Mouse (Mus musculus) ES-Bruce4 (cell line): ENCODE data around the gene Garnl3. TPM values are rescaled to one million over a fixed set of nuclear protein-coding genes. Genes with fewer than 3 reads are reported as not detected.

ENCODE experiments used
- H3K27ac ChIP-seq: 2 replicates; pipeline ENCODE4 v1.5.1; 2012; ENCODE audit warnings: low read length, inconsistent platforms; ENCODE audit not compliant: insufficient read depth
- H3K27me3 ChIP-seq: 2 replicates; pipeline ENCODE4 v1.6.1; 2012; ENCODE audit warnings: mild to moderate bottlenecking, low read length, inconsistent platforms; ENCODE audit not compliant: control insufficient read depth, poor library complexity, insufficient read depth, severe bottlenecking
- H3K36me3 ChIP-seq: 2 replicates; pipeline ENCODE4 v1.6.1; 2012; ENCODE audit warnings: inconsistent platforms, mild to moderate bottlenecking, low read length, moderate library complexity; ENCODE audit not compliant: control insufficient read depth, poor library complexity, insufficient read depth, severe bottlenecking
- H3K4me1 ChIP-seq: one replicate; pipeline ENCODE4 v1.8.1; 2011; ENCODE audit warnings: low read length; ENCODE audit not compliant: control insufficient read depth, insufficient read depth
- H3K4me3 ChIP-seq: 2 replicates; pipeline ENCODE4 v1.5.1; 2011; ENCODE audit warnings: low read depth, mild to moderate bottlenecking, low read length
- H3K9ac ChIP-seq: 2 replicates; pipeline ENCODE4 v1.6.1; 2012; ENCODE audit warnings: low read depth, mild to moderate bottlenecking, inconsistent platforms; ENCODE audit not compliant: poor library complexity, severe bottlenecking
- H3K9me3 ChIP-seq: replicated peaks from 2 replicates; pipeline ENCODE4 v1.6.1; 2012; ENCODE audit warnings: mild to moderate bottlenecking, low read length, inconsistent platforms; ENCODE audit not compliant: control insufficient read depth, poor library complexity, insufficient read depth, severe bottlenecking
- CTCF ChIP-seq: IDR thresholded peaks from one replicate; pipeline ENCODE4 v1.8.1; 2011; ENCODE audit warnings: low read depth, low read length
- EP300 ChIP-seq: IDR thresholded peaks from 2 replicates; pipeline ENCODE4 v1.6.1; 2011; ENCODE audit warnings: low read depth, low read length; ENCODE audit not compliant: insufficient read depth
- POLR2A ChIP-seq: IDR thresholded peaks from one replicate; pipeline ENCODE4 v1.8.1; 2011; ENCODE audit warnings: low read length; ENCODE audit not compliant: insufficient read depth
- polyA plus RNA-seq: library from polyadenylated mRNA; stranded (reverse); fragments of >200 nt; gene quantifications from 2 replicates; pipeline ENCODE4 v1.2.4, GENCODE M21; 2011; ENCODE audit warnings: low read depth; ENCODE audit not compliant: missing spikeins, insufficient read depth, insufficient read length

Gene Garnl3
- polyA plus RNA-seq, 1 experiment, result 29.1 TPM

- no peak for TF ChIP-seq EP300
- TF ChIP-seq POLR2A, result no peak
- no peak for TF ChIP-seq CTCF
- Histone ChIP-seq H3K9ac (no peak overlapping the region), H3K9me3 (no peaks in the 10 kb centered on the region), H3K27ac (no peak overlapping the region), H3K4me1 (no peaks in the 10 kb centered on the region), H3K27me3 (no peaks in the 10 kb centered on the region), H3K36me3 (no peaks in the 10 kb centered on the region), H3K4me3 (no peak overlapping the region)
These were observed 65.8 kb downstream of the Garnl3 start for GRCm38 (mm10) chr2:33065610-33066009.

- Histone ChIP-seq H3K9me3 (no peaks in the 10 kb centered on the region), H3K27me3 (no peaks in the 10 kb centered on the region), H3K36me3 (no peaks in the 10 kb centered on the region), H3K4me3 (no peak overlapping the region), H3K27ac (no peak overlapping the region), H3K4me1 (no peaks in the 10 kb centered on the region), H3K9ac (no peak overlapping the region)
- no peak for TF ChIP-seq EP300
- TF ChIP-seq POLR2A, result no peak
- TF ChIP-seq CTCF, result no peak
These were observed 68.7 kb downstream of the Garnl3 start for GRCm38 (mm10) chr2:33062744-33063143.

GRCm38 (mm10) chr2:33058926-33059325 is 72.5 kb downstream of the Garnl3 start:
- Histone ChIP-seq H3K27ac (no peak overlapping the region), H3K9ac (no peak overlapping the region), H3K4me3 (no peak overlapping the region), H3K27me3 (no peaks in the 10 kb centered on the region), H3K36me3 (no peaks in the 10 kb centered on the region), H3K4me1 (no peaks in the 10 kb centered on the region), H3K9me3 (no peaks in the 10 kb centered on the region)
- TF ChIP-seq POLR2A, result no peak
- no peak for TF ChIP-seq EP300
- TF ChIP-seq CTCF, result no peak

GRCm38 (mm10) chr2:33057514-33057913 is 73.9 kb downstream of the Garnl3 start:
- no peak overlapping the region for H3K4me3 ChIP-seq
- no peak overlapping the region for H3K9ac ChIP-seq
- no peaks in the 10 kb centered on the region for H3K36me3 ChIP-seq
- no peak for TF ChIP-seq CTCF
- H3K27ac ChIP-seq, result no peak overlapping the region
- no peaks in the 10 kb centered on the region for H3K27me3 ChIP-seq
- H3K4me1 ChIP-seq, result no peaks in the 10 kb centered on the region
- no peaks in the 10 kb centered on the region for H3K9me3 ChIP-seq

- Histone ChIP-seq H3K27me3 (no peaks in the 10 kb centered on the region), H3K27ac (no peak overlapping the region), H3K36me3 (no peaks in the 10 kb centered on the region), H3K4me3 (no peak overlapping the region), H3K9ac (no peak overlapping the region), H3K4me1 (no peaks in the 10 kb centered on the region), H3K9me3 (no peaks in the 10 kb centered on the region)
- TF ChIP-seq CTCF (no peak), POLR2A (no peak), EP300 (no peak)
These were observed 77.5 kb downstream of the Garnl3 start for GRCm38 (mm10) chr2:33053966-33054365.

GRCm38 (mm10) chr2:33047360-33047759 is 84.1 kb downstream of the Garnl3 start:
- Histone ChIP-seq H3K36me3 (no peaks in the 10 kb centered on the region), H3K9me3 (no peaks in the 10 kb centered on the region), H3K4me3 (no peak overlapping the region), H3K4me1 (no peaks in the 10 kb centered on the region), H3K27me3 (no peaks in the 10 kb centered on the region), H3K27ac (no peak overlapping the region), H3K9ac (no peak overlapping the region)
- TF ChIP-seq CTCF (no peak), POLR2A (no peak), EP300 (no peak)

GRCm38 (mm10) chr2:33046919-33047318 is 84.5 kb downstream of the Garnl3 start:
- Histone ChIP-seq H3K4me1 (no peaks in the 10 kb centered on the region), H3K9ac (no peak overlapping the region), H3K4me3 (no peak overlapping the region), H3K9me3 (no peaks in the 10 kb centered on the region), H3K27me3 (no peaks in the 10 kb centered on the region), H3K36me3 (no peaks in the 10 kb centered on the region), H3K27ac (no peak overlapping the region)
- no peak for TF ChIP-seq POLR2A
- no peak for TF ChIP-seq EP300
- no peak for TF ChIP-seq CTCF
